Mouse (Mus musculus) frontal cortex, postnatal 36 days (tissue): ENCODE data around the gene Rad17.

ENCODE experiments used
- DNase-seq, 2 experiments: peaks; one replicate each; pipeline ENCODE4 v3.0.0; 2022; ENCODE audit warnings: low spot score in 2 of 2

Rad17 gene

DNA sequence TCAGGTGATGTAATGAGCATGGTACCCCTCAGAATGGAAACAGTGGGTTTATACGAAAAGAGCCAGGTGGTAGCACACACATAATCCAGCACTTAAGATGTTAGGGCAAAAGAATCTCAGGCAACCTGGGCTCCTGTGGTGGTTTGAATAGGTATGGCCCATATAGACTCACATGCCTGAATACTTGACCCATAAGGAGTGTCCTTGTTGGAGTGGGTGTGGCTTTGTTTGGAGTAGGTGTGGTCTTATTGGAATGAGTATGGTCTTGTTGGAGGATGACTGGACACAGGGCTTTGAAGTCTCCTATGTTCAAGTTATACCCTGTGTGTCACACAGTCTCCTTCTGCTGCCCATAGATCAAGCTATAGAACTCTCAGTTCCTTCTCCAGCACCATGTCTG lies 82.5 kb downstream of the Rad17 start:
- DNase-seq = no peak
